Mouse (Mus musculus): ENCODE results near the gene Hmox1.

Hmox1 gene

GRCm38 (mm10) chr8:75119747-75120146 is 26.3 kb downstream of the Hmox1 start:
- POLR2A ChIA-PET, result interaction anchor here in 3 of 4 experiments (0.7 to 22.7 kb wide), 14 partner anchors 5 to 103 kb away, joined by 3 to 979 read pairs (median 10); partner anchors contain the start of genes Mcm5 (in 3 of the 3) and Hmox1 (in 2 of the 3)
- CTCF ChIA-PET, result interaction anchor here in 2 of 4 experiments (0.9 kb wide), 2 partner anchors 11 to 48 kb away, joined by 3 read pairs; partner anchors contain the start of gene Mcm5 (in 1 of the 2)

GRCm38 (mm10) chr8:75127406-75127805 is 34.0 kb downstream of the Hmox1 start:
- POLR2A ChIA-PET, result interaction anchor here in 3 of 4 experiments (0.9 to 22.7 kb wide), 14 partner anchors 8 to 68 kb away, joined by 3 to 979 read pairs (median 6); partner anchors contain the start of genes Mcm5 (in 3 of the 3) and Hmox1 (in 1 of the 3)
- CTCF ChIA-PET, result interaction anchor here in 1 of 4 experiments (0.6 kb wide), 1 partner anchor 34 kb away, joined by 4 read pairs; the partner anchor contains the start of gene Hmox1

GRCm38 (mm10) chr8:75132485-75132884 is 39.1 kb downstream of the Hmox1 start:
- ChIA-PET CTCF (interaction anchor here (0.6 to 2.7 kb wide), 22 partner anchors 17 to 1149 kb away, joined by 3 to 29 read pairs (median 4); partner anchors contain the start of genes Mcm5 (in 1 of the 4) and Rasd2 (in 1 of the 4)), POLR2A (interaction anchor here (0.9 to 6.2 kb wide), 20 partner anchors 9 to 139 kb away, joined by 3 to 52 read pairs (median 6); partner anchors contain the start of genes Mcm5 (in 4 of the 4) and Rasd2 (in 1 of the 4))

GRCm38 (mm10) chr8:75133399-75133798 is 40.0 kb downstream of the Hmox1 start:
- ChIA-PET POLR2A (interaction anchor here (0.6 to 6.2 kb wide), 21 partner anchors 10 to 138 kb away, joined by 3 to 52 read pairs (median 5); partner anchors contain the start of genes Mcm5 (in 3 of the 4), Hmox1 (in 1 of the 4) and Rasd2 (in 1 of the 4)), CTCF (interaction anchor here (0.8 to 2.7 kb wide), 11 partner anchors 20 to 137 kb away, joined by 3 to 29 read pairs (median 6); partner anchors contain the start of gene Rasd2 (in 1 of the 4))

- CTCF ChIA-PET, result interaction anchor here in 1 of 4 experiments (1.3 to 4.6 kb wide), 2 partner anchors 52 to 83 kb away, joined by 3 to 16 read pairs; no protein-coding TSS in a partner anchor
- POLR2A ChIA-PET, result interaction anchor here in 2 of 4 experiments (0.9 to 6.2 kb wide), 14 partner anchors 11 to 136 kb away, joined by 3 to 52 read pairs (median 5); partner anchors contain the start of genes Hmox1 (in 2 of the 2), Mcm5 (in 1 of the 2) and Rasd2 (in 1 of the 2)
Measured at GRCm38 (mm10) chr8:75134603-75135391, 41.4 kb downstream of the Hmox1 start.

GRCm38 (mm10) chr8:75135756-75136155 is 42.3 kb downstream of the Hmox1 start:
- ChIA-PET CTCF (interaction anchor here in 3 of 4 experiments (0.6 to 4.6 kb wide), 5 partner anchors 53 to 91 kb away, joined by 3 to 16 read pairs (median 3); no protein-coding TSS in a partner anchor), POLR2A (interaction anchor here in 1 of 4 experiments (0.6 to 6.2 kb wide), 18 partner anchors 8 to 135 kb away, joined by 3 to 52 read pairs (median 4); partner anchors contain the start of genes Hmox1, Mcm5 and Rasd2)

GRCm38 (mm10) chr8:75136256-75136655 is 42.8 kb downstream of the Hmox1 start:
- ChIA-PET POLR2A (interaction anchor here in 1 of 4 experiments (0.6 to 6.2 kb wide), 16 partner anchors 9 to 87 kb away, joined by 3 to 52 read pairs (median 4); partner anchors contain the start of genes Hmox1, Mcm5 and Rasd2), CTCF (interaction anchor here in 3 of 4 experiments (0.6 to 4.6 kb wide), 5 partner anchors 53 to 91 kb away, joined by 3 to 16 read pairs (median 3); no protein-coding TSS in a partner anchor)

GRCm38 (mm10) chr8:75137536-75137935 is 44.1 kb downstream of the Hmox1 start:
- ChIA-PET POLR2A (interaction anchor here in 1 of 4 experiments (3.3 to 6.2 kb wide), 2 partner anchors 23 to 27 kb away, joined by 14 to 52 read pairs; partner anchors contain the start of gene Mcm5), CTCF (interaction anchor here in 2 of 4 experiments (0.5 to 4.6 kb wide), 2 partner anchors 16 to 81 kb away, joined by 3 to 16 read pairs; no protein-coding TSS in a partner anchor)

Data from embryonic stem cell, embryonic (primary cell).